Mouse (Mus musculus) hindbrain, embryonic 12.5 days (tissue): ENCODE data around the gene Gtf2a1l. TPM values are rescaled to one million over a fixed set of nuclear protein-coding genes. Genes with fewer than 3 reads are reported as not detected.

ENCODE experiments used
- ATAC-seq: fragments of 200-750 bp; cut with Nextera tagmentation; 2 replicates; pipeline ENCODE4 v1.8.0; 2017; ENCODE audit warnings: moderate TSS enrichment; ENCODE audit not compliant: low FRiP score
- H3K27ac ChIP-seq: fragments of 300-500 bp; sonication (generic); 2 replicates; pipeline ENCODE4 v1.5.1; 2016; ENCODE audit warnings: mild to moderate bottlenecking
- H3K27me3 ChIP-seq: fragments of 300-500 bp; sonication (generic); 2 replicates; pipeline ENCODE4 v1.6.1; 2016; ENCODE audit warnings: mild to moderate bottlenecking
- H3K36me3 ChIP-seq: fragments of 300-500 bp; sonication (generic); 2 replicates; pipeline ENCODE4 v1.6.1; 2016; ENCODE audit warnings: mild to moderate bottlenecking
- H3K4me1 ChIP-seq: fragments of 300-500 bp; sonication (generic); 2 replicates; pipeline ENCODE4 v1.6.1; 2016
- H3K4me2 ChIP-seq: fragments of 300-500 bp; sonication (generic); replicated peaks from 2 replicates; pipeline ENCODE4 v1.6.1; 2016; ENCODE audit warnings: mild to moderate bottlenecking
- H3K4me3 ChIP-seq: fragments of 300-500 bp; sonication (generic); 2 replicates; pipeline ENCODE4 v1.5.1; 2016; ENCODE audit warnings: mild to moderate bottlenecking
- H3K9ac ChIP-seq: fragments of 300-500 bp; sonication (generic); 2 replicates; pipeline ENCODE4 v1.6.1; 2016; ENCODE audit warnings: mild to moderate bottlenecking, moderate library complexity
- H3K9me3 ChIP-seq: fragments of 300-500 bp; sonication (generic); replicated peaks from 2 replicates; pipeline ENCODE4 v1.6.1; 2016; ENCODE audit warnings: mild to moderate bottlenecking
- WGBS: fragments of 180-500 bp; shearing (Covaris S2); methylation state at CpG from one replicate; pipeline ENCODE4 v1.1.7; 2016; 5-methylcytosine and 5-hydroxymethylcytosine counted together
- polyA plus RNA-seq: library from polyadenylated mRNA; unstranded; fragments of >200 nt; fragmentation: Nextera tagmentation; extraction: Ambion mirVana; gene quantifications from 2 replicates; pipeline ENCODE4 v1.2.1, GENCODE M21; 2016

The Gtf2a1l gene
- polyA plus RNA-seq, 1 experiment from 2014 or later = 0.72 TPM

DNA sequence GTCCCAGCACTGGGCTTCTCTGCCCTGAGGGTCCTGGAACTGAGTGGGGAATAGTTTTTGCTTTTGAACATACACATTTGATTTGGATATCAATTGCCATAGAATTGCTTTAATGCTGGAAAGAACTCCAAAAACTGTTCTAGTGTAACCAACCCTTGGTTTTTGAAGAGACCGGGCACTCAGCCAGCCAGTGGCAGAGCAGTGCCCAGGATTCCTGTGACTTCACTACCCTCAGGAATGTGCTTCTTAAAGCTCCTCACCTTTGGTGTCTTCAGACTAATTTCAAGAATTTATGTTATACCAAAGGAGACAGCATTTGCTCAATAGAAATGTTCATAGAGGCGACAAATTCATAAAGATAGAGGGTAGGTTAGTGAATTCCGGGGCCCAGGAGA is 37.9 kb upstream of the Gtf2a1l start:
- Histone ChIP-seq H3K36me3 (no peaks in the 10 kb centered on the region), H3K27ac (no peak overlapping the region), H3K9me3 (no peaks in the 10 kb centered on the region), H3K27me3 (no peaks in the 10 kb centered on the region), H3K4me3 (no peak overlapping the region), H3K4me2 (no peak overlapping the region), H3K4me1 (peaks cover 31% of the 10 kb centered on the region), H3K9ac (no peak overlapping the region)
- ATAC-seq = no peak
- WGBS = 78% methylated on average over 3 of the region's 3 CpGs

- no peak overlapping the region for H3K4me2 ChIP-seq
- ATAC-seq = no peak
- no peak overlapping the region for H3K9ac ChIP-seq
- H3K4me1 ChIP-seq = peaks cover 22% of the 10 kb centered on the region
- no peak overlapping the region for H3K27ac ChIP-seq
- no peaks in the 10 kb centered on the region for H3K9me3 ChIP-seq
- H3K4me3 ChIP-seq = no peak overlapping the region
- 90% methylated on average over 3 of the region's 3 CpGs for WGBS
- H3K27me3 ChIP-seq = no peaks in the 10 kb centered on the region
- no peaks in the 10 kb centered on the region for H3K36me3 ChIP-seq
Measured at GRCm38 (mm10) chr17:88632631-88633030, 35.8 kb upstream of the Gtf2a1l start.

DNA sequence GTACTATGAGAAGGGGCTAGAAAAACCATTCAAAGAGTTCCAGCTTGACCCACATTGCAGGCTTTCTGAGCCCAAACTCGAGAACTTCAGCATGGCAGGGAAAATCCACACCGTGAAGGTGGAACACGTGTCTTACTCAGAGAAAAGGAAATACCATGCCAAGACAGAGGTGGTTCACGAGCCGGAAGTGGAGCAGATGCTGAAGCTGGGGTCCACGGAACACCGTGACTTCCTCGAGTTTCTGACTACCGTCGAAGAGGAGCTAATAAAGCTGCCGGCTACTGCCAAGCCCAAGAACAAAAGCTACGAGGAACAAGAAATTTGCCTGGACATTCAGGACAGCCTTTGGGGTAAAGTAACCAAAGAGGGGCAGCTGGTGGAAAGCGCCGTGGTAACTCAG is 32.4 kb upstream of the Gtf2a1l start:
- Histone ChIP-seq H3K27me3 (no peaks in the 10 kb centered on the region), H3K4me1 (peaks cover 3% of the 10 kb centered on the region; the same call in 1 of the 2 replicates), H3K36me3 (no peaks in the 10 kb centered on the region), H3K27ac (no peak overlapping the region), H3K9ac (no peak overlapping the region), H3K4me3 (no peak overlapping the region), H3K9me3 (no peaks in the 10 kb centered on the region), H3K4me2 (no peak overlapping the region)
- 84% methylated on average over 14 of the region's 14 CpGs for WGBS
- ATAC-seq = no peak

GRCm38 (mm10) chr17:88636587-88636986 is 31.9 kb upstream of the Gtf2a1l start:
- H3K4me1 ChIP-seq = peaks cover 3% of the 10 kb centered on the region; the same call in 1 of the 2 replicates
- ATAC-seq = no peak
- no peak overlapping the region for H3K4me3 ChIP-seq
- WGBS = 28% methylated on average over 12 of the region's 12 CpGs
- no peaks in the 10 kb centered on the region for H3K27me3 ChIP-seq
- H3K27ac ChIP-seq = no peak overlapping the region
- H3K36me3 ChIP-seq = no peaks in the 10 kb centered on the region
- no peak overlapping the region for H3K4me2 ChIP-seq
- no peak overlapping the region for H3K9ac ChIP-seq
- H3K9me3 ChIP-seq = no peaks in the 10 kb centered on the region

DNA sequence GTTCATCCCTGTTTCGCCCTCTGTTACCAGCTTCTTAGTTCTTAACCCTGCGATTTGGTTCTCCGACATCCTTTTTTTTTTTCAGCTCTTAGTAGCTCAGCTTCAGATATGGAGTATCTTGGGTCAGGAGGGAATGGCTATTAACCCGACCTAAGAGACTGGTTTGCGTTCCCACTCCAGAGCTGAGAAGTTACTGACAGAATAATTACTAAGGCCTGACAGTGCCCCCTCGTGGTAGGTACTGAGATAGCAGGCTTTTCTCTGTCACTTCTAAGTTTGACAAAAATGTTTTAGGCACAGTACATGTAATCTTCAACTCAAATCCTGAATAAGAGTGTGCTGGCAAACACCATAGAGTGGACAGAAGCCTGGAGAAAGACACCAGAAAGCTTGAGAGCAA is 27.4 kb upstream of the Gtf2a1l start:
- Histone ChIP-seq H3K9me3 (no peaks in the 10 kb centered on the region), H3K27ac (no peak overlapping the region), H3K36me3 (no peaks in the 10 kb centered on the region; the same call in 1 of the 2 replicates), H3K4me3 (no peak overlapping the region), H3K27me3 (no peaks in the 10 kb centered on the region), H3K9ac (no peak overlapping the region), H3K4me2 (no peak overlapping the region), H3K4me1 (peaks cover 3% of the 10 kb centered on the region; the same call in 1 of the 2 replicates)
- WGBS = 30% methylated on average over 6 of the region's 6 CpGs
- peak; percentile 50; the same call in 1 of the 2 replicates for ATAC-seq

DNA sequence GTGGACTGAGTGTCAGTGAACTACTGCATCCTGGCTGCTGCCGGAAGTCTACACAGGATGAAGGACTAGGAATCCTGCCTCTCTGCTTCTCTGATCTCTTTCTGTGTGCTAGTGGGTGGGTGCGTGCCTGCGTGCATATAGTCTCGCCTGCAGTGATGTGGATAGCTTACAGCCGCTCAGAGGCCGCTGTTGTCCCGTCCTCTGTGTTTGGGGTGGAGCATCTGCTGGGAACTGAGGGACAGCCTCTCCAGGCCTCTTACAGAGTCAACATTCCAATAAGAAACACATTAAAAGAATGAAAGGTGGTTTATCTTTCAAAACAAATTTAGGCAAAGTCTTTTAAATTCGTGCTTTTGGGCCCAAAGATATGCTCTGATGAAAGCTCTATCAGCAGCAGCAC is 26.6 kb upstream of the Gtf2a1l start:
- no peaks in the 10 kb centered on the region for H3K27me3 ChIP-seq
- H3K36me3 ChIP-seq = no peaks in the 10 kb centered on the region; the same call in 1 of the 2 replicates
- H3K4me3 ChIP-seq = no peak overlapping the region
- H3K9ac ChIP-seq = no peak overlapping the region
- ATAC-seq = no peak
- H3K27ac ChIP-seq = no peak overlapping the region
- H3K4me2 ChIP-seq = no peak overlapping the region
- 0 out of 2 replicates have a peak, but pooled peaks cover under 1% of the 10 kb centered on the region for H3K4me1 ChIP-seq
- 91% methylated on average over 8 of the region's 8 CpGs for WGBS
- H3K9me3 ChIP-seq = no peaks in the 10 kb centered on the region

DNA sequence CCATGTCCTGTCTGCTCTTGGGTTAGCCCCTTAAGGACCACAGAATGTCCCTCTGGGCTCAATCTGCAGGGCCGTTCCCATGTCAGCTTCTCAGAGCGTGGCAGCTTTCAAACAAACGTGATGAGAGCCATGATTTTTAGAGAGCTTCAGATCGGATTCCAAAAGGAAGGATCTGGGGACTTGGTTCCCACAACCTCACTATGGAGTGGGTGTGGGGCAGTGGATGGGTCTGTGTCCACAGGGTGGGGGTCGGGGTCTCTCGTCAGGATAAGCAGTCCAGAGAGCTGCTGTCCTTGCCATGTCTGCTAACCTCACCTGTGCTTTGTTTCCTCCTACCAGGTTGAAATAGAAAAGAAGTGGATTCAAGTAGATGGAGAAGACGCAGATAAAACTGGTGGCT is 23.6 kb upstream of the Gtf2a1l start:
- ATAC-seq = no peak
- Histone ChIP-seq H3K27me3 (no peaks in the 10 kb centered on the region), H3K4me3 (no peak overlapping the region), H3K36me3 (no peaks in the 10 kb centered on the region; the same call in 1 of the 2 replicates), H3K27ac (no peak overlapping the region), H3K9me3 (no peaks in the 10 kb centered on the region), H3K4me1 (no peaks in the 10 kb centered on the region), H3K4me2 (no peak overlapping the region), H3K9ac (no peak overlapping the region)
- 90% methylated on average over 7 of the region's 7 CpGs for WGBS

DNA sequence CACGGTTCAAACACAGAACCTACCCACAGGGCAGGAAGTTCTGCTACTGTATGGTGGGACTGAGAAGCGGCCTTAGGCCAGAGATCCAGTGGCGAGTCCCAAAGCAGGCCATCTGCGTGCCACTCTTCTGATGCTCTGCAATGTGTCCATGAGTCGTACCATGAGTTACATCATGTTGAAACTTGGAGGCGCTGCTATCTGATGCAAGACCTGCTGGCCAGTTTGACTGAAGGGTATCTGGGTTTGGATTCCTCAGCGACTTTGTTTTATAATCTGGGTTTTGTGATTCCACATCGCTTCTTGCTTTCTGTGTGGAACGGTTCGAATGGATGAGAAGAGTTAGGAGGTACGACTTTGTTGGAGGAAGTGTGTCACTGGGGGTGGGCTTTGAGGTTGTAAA is 23.2 kb upstream of the Gtf2a1l start:
- Histone ChIP-seq H3K27me3 (no peaks in the 10 kb centered on the region), H3K9ac (no peak overlapping the region), H3K36me3 (no peaks in the 10 kb centered on the region; the same call in 1 of the 2 replicates), H3K27ac (no peak overlapping the region), H3K4me3 (no peak overlapping the region), H3K4me1 (no peaks in the 10 kb centered on the region), H3K4me2 (no peak overlapping the region), H3K9me3 (no peaks in the 10 kb centered on the region)
- ATAC-seq = no peak
- WGBS = 91% methylated on average over 11 of the region's 11 CpGs

GRCm38 (mm10) chr17:88647149-88647548 is 21.3 kb upstream of the Gtf2a1l start:
- Histone ChIP-seq H3K27ac (no peak overlapping the region), H3K9ac (no peak overlapping the region), H3K4me2 (no peak overlapping the region), H3K4me3 (no peak overlapping the region), H3K9me3 (no peaks in the 10 kb centered on the region), H3K36me3 (no peaks in the 10 kb centered on the region; the same call in 1 of the 2 replicates), H3K4me1 (no peaks in the 10 kb centered on the region), H3K27me3 (no peaks in the 10 kb centered on the region)
- ATAC-seq = no peak
- 86% methylated on average over 3 of the region's 3 CpGs for WGBS

- 0 out of 2 replicates have a peak, but pooled peaks have one; percentile 42 for ATAC-seq
- Histone ChIP-seq H3K27me3 (no peaks in the 10 kb centered on the region), H3K27ac (no peak overlapping the region), H3K4me3 (no peak overlapping the region), H3K4me2 (no peak overlapping the region), H3K36me3 (no peaks in the 10 kb centered on the region), H3K9ac (no peak overlapping the region), H3K9me3 (no peaks in the 10 kb centered on the region), H3K4me1 (no peaks in the 10 kb centered on the region)
- WGBS = 7% methylated on average over 9 of the region's 9 CpGs
Measured at GRCm38 (mm10) chr17:88652010-88652409, 16.4 kb upstream of the Gtf2a1l start.

- Histone ChIP-seq H3K4me2 (0 out of 2 replicates have a peak overlapping the region, but pooled peaks have one; percentile 13), H3K9ac (no peak overlapping the region), H3K9me3 (no peaks in the 10 kb centered on the region), H3K27ac (no peak overlapping the region), H3K4me3 (no peak overlapping the region), H3K27me3 (no peaks in the 10 kb centered on the region), H3K4me1 (no peaks in the 10 kb centered on the region), H3K36me3 (no peaks in the 10 kb centered on the region)
- WGBS = 21% methylated on average over 21 of the region's 21 CpGs
- peak; percentile 82 for ATAC-seq
Measured at GRCm38 (mm10) chr17:88652702-88653374, 15.6 kb upstream of the Gtf2a1l start.

DNA sequence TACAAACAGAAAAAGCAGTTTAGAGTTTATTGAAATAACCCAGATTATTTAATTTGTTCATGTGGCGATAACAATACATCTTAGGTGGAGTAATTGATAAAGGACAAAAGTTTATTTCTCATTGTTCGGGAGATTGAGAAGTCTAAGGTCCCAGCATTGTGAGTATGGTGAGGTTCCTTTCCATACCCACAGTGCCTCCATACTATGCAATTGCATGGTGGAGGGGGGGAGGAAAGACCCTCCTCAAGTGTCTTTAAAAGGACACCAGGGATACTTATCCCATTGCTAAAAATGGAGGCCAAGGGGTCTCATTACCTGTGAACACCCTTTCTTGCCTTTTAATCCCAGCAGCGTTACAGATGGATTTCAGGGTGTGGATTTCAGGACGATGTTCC is 15.1 kb upstream of the Gtf2a1l start:
- ATAC-seq = peak; percentile 26; the same call in 1 of the 2 replicates
- Histone ChIP-seq H3K4me1 (no peaks in the 10 kb centered on the region), H3K27ac (no peak overlapping the region), H3K27me3 (no peaks in the 10 kb centered on the region), H3K36me3 (no peaks in the 10 kb centered on the region), H3K9ac (no peak overlapping the region), H3K4me2 (0 out of 2 replicates have a peak overlapping the region, but pooled peaks have one; percentile 13), H3K9me3 (no peaks in the 10 kb centered on the region), H3K4me3 (no peak overlapping the region)
- 81% methylated on average over 4 of the region's 4 CpGs for WGBS

- WGBS = 88% methylated on average over 6 of the region's 6 CpGs
- Histone ChIP-seq H3K27me3 (no peaks in the 10 kb centered on the region), H3K27ac (no peak overlapping the region), H3K9ac (no peak overlapping the region), H3K4me2 (no peak overlapping the region), H3K4me3 (no peak overlapping the region), H3K36me3 (no peaks in the 10 kb centered on the region), H3K9me3 (no peaks in the 10 kb centered on the region), H3K4me1 (no peaks in the 10 kb centered on the region)
- ATAC-seq = no peak
Measured at GRCm38 (mm10) chr17:88658510-88658909, 9.9 kb upstream of the Gtf2a1l start.
